Mouse (Mus musculus): ENCODE results near the gene Gm21861. TPM values are rescaled to one million over a fixed set of nuclear protein-coding genes. Genes with fewer than 3 reads are reported as not detected.

Gene Gm21861
- not detected for polyA plus RNA-seq (2014; fragmentation: Illumina TruSeq; extraction: RNeasy Lipid Tissue Mini Kit (QIAGEN cat#74804))

GRCm38 (mm10) chrY:58814497-58814896 is at the start of gene Gm21861:
Gene Gm21861 (minus strand): TSS chrY:58814597.

Data from ovary, adult 10 weeks (tissue).